Mouse (Mus musculus) small intestine, adult 2 months (tissue): ENCODE data around the gene Fxyd2. TPM values are rescaled to one million over a fixed set of nuclear protein-coding genes. Genes with fewer than 3 reads are reported as not detected.
A peak's percentile ranks its signal among the peaks of the same experiment; 100 is the strongest.

Source experiments
- H3K27ac ChIP-seq: fragments of 200-500 bp; 2 replicates; pipeline ENCODE4 v1.5.1; 2012; ENCODE audit warnings: low read depth, low read length, control low read depth, inconsistent platforms; ENCODE audit not compliant: insufficient read depth
- H3K27me3 ChIP-seq: fragments of 200-500 bp; 2 replicates; pipeline ENCODE4 v1.6.1; 2012; ENCODE audit warnings: mild to moderate bottlenecking, moderate library complexity, low read length, inconsistent platforms; ENCODE audit not compliant: control insufficient read depth, insufficient read depth
- H3K36me3 ChIP-seq: fragments of 200-500 bp; 2 replicates; pipeline ENCODE4 v1.6.1; 2012; ENCODE audit warnings: mild to moderate bottlenecking, low read length, control low read depth, inconsistent platforms; ENCODE audit not compliant: control insufficient read depth, insufficient read depth
- H3K4me1 ChIP-seq: fragments of 200-500 bp; 2 replicates; pipeline ENCODE4 v1.6.1; 2012; ENCODE audit warnings: low read length, inconsistent platforms, mixed read lengths; ENCODE audit not compliant: control insufficient read depth, insufficient read depth, insufficient read length
- H3K4me3 ChIP-seq: fragments of 200-500 bp; 2 replicates; pipeline ENCODE4 v1.5.1; 2012; ENCODE audit warnings: low read depth, mild to moderate bottlenecking, control low read depth, inconsistent platforms, low read length, moderate library complexity
- CTCF ChIP-seq: fragments of 200-500 bp; IDR thresholded peaks from 2 replicates; pipeline ENCODE4 v1.5.1; 2012; ENCODE audit warnings: low read depth, mild to moderate bottlenecking, control low read depth, inconsistent platforms, low read length, moderate library complexity, mixed read lengths; ENCODE audit not compliant: insufficient replicate concordance, insufficient read length; ENCODE audit errors: extremely low read depth
- POLR2A ChIP-seq: fragments of 200-500 bp; IDR thresholded peaks from 2 replicates; pipeline ENCODE4 v1.6.1; 2012; ENCODE audit warnings: low read depth, mild to moderate bottlenecking, control low read depth, inconsistent platforms, low read length, moderate library complexity
- WGBS: fragments of 180-500 bp; shearing (Covaris S2); methylation state at CpG from one replicate; pipeline ENCODE4 v1.1.7; 2018; 5-methylcytosine and 5-hydroxymethylcytosine counted together
- polyA plus RNA-seq: library from polyadenylated mRNA; depleted of rRNA; stranded (reverse); fragments of >200 nt; gene quantifications from 2 replicates; pipeline ENCODE4 v1.2.3, GENCODE M21; 2012

The Fxyd2 gene
- polyA plus RNA-seq, 1 experiment = 4.6 TPM

DNA sequence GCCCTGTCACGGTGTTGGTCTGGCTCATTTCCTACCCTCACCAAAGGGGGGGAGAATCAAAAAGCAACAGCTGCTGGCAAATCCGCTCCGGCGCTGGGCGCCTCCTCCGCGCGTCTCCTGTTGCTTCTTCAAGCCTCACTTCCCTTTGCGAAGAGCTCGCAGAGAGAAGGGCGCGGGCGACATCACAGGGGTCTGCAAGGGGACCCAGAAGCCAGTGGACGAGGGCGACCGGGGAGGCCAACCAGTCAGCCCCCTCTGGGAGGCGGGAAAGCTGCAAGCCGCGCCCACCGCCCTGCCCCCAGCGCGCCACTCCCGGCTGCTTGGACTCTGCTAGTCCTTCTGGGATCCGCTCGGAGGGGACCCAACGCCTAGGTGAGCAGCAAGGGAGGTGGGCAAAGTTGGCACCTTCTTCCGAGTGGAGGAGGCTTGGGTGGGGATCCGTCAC is 29.3 kb upstream of the Fxyd2 start, which contains the start of gene Fxyd6:
TSS of gene Fxyd6 (plus strand) at position 69 of the 445 bp plus-strand sequence.
- Histone ChIP-seq H3K4me3 (peak within 1 kb of the TSS; percentile 60), H3K27ac (no peak within 1 kb of the TSS), H3K36me3 (no peaks in the 10 kb centered on the region), H3K27me3 (peaks cover 10% of the 10 kb centered on the region), H3K4me1 (no peaks in the 10 kb centered on the region)
- TF ChIP-seq CTCF (no peak), POLR2A (no peak)
- 2% methylated on average over 28 of the region's 28 CpGs for WGBS

DNA sequence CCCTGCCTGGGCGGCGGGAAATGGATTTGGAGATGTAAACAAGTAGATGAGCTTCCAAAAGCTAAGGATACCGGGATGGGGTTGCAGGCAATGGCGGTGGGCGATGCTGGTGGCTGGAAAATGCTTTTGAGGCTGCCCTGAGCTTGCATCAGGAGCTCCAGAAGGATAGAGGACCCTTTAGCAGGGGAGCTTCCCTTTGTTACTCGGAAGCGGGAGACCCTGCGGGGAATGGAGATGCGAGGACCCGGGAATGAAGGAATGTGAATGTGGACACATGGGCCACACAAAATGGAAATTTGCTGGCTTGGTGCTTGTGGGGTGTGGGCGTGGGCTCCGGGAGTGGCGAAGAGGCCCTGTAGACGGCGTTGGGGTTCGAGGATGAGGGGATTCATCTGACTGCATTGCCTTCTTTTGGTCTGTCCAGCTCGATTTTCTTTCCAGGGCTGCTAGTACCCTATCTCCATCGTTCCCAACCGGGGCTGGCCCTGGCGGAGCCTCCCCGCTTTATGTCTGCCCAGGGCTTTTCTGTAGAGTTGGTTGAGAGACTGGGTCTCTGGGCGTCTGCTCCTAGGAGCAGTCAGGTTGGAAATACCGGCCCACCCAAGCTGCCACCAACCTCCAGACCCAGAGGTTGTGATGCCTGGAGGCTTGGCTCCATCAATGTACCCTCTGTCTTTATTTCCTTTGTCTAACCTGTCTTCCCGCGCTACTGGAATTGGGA is 28.7 kb upstream of the Fxyd2 start:
- Histone ChIP-seq H3K36me3 (no peaks in the 10 kb centered on the region), H3K4me3 (peak overlapping the region; percentile 60), H3K4me1 (no peaks in the 10 kb centered on the region), H3K27me3 (peaks cover 10% of the 10 kb centered on the region), H3K27ac (no peak overlapping the region)
- 20% methylated on average over 25 of the region's 25 CpGs for WGBS
- TF ChIP-seq POLR2A (no peak), CTCF (no peak)

DNA sequence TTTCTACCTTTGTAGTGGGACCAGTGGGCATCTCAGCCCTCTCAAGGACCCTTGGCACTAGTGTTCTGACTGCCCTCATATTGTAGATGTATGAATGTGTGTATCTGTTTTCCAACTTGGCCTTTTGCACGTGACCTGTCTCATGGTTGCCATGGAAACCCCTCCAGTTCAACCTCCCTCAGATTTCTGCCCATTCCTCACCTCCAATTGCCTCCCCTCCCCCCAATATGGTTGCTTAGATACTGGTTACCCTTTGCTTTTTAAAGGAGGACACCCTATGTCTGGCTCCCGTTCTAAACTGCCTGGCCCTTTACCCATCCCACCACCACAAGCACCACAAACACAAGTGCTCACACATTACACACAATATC is 28.1 kb upstream of the Fxyd2 start:
- no peaks in the 10 kb centered on the region for H3K36me3 ChIP-seq
- no peak for TF ChIP-seq POLR2A
- no peak for TF ChIP-seq CTCF
- peaks cover 10% of the 10 kb centered on the region for H3K27me3 ChIP-seq
- H3K4me3 ChIP-seq = no peak overlapping the region
- H3K27ac ChIP-seq = no peak overlapping the region
- WGBS = 58% methylated on average over 2 of the region's 2 CpGs
- H3K4me1 ChIP-seq = no peaks in the 10 kb centered on the region

DNA sequence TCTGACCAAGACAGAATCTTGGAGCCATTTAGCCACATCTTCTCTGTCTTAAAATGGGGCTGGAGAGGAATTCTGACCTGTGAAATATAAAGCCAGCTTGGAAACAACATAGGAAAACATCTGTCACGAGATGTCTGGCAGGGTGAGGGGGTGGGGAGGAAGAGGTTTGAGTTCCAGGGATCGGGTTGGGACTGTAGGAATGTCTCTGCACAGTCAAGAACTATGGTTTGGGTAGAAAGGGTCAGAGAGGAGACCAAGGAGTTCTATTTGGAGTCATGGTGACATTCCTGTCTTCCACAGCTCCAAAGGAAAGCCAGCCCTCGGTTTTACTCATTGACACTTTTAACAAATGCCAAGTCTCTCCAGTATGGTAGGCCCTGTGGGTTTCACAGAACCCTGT is 25.6 kb upstream of the Fxyd2 start:
- Histone ChIP-seq H3K27me3 (peaks cover 10% of the 10 kb centered on the region), H3K4me3 (no peak overlapping the region), H3K36me3 (no peaks in the 10 kb centered on the region), H3K4me1 (no peaks in the 10 kb centered on the region), H3K27ac (no peak overlapping the region)
- 64% methylated on average over 3 of the region's 3 CpGs for WGBS
- no peak for TF ChIP-seq CTCF

- 86% methylated on average over 6 of the region's 6 CpGs for WGBS
- Histone ChIP-seq H3K36me3 (no peaks in the 10 kb centered on the region), H3K27ac (no peak overlapping the region), H3K4me3 (no peak overlapping the region), H3K27me3 (peaks cover 8% of the 10 kb centered on the region), H3K4me1 (no peaks in the 10 kb centered on the region)
- TF ChIP-seq POLR2A (no peak), CTCF (no peak)
Observed at GRCm38 (mm10) chr9:45374988-45375502, 24.4 kb upstream of the Fxyd2 start.

DNA sequence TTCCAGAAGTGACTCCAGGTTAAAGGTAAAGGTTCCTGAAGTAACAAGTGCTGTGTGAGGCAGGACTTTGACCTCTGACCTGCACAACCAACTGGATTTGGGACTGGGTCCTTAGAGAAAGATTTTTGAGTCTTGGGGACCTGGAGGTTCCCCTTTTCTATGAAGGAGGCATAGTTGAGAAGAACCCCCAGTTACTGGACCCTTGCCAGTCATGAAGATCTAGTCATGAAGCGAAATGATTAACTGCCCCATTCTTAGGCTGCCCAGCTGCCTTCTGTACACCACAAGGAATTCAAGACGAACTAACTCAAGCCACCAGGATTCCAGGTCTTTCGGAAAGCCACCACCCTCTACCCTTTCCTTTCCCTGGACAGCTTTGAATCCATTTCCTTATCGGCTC is 23.0 kb upstream of the Fxyd2 start:
- no peak overlapping the region for H3K4me3 ChIP-seq
- H3K36me3 ChIP-seq = no peaks in the 10 kb centered on the region
- 35% methylated on average over 4 of the region's 4 CpGs for WGBS
- TF ChIP-seq CTCF (no peak), POLR2A (no peak)
- no peaks in the 10 kb centered on the region for H3K4me1 ChIP-seq
- H3K27me3 ChIP-seq = no peaks in the 10 kb centered on the region
- no peak overlapping the region for H3K27ac ChIP-seq

- Histone ChIP-seq H3K27me3 (no peaks in the 10 kb centered on the region), H3K4me3 (no peak overlapping the region), H3K36me3 (no peaks in the 10 kb centered on the region), H3K27ac (no peak overlapping the region), H3K4me1 (no peaks in the 10 kb centered on the region)
- 24% methylated on average over 2 of the region's 2 CpGs for WGBS
- no peak for TF ChIP-seq POLR2A
- TF ChIP-seq CTCF = no peak
Observed at GRCm38 (mm10) chr9:45376883-45377282, 22.6 kb upstream of the Fxyd2 start.
